Mouse (Mus musculus): ENCODE measurements around the gene Col4a1.

Gene Col4a1

GRCm38 (mm10) chr8:11265971-11266370, 46.7 kb downstream of the Col4a1 start:
- no peak for DNase-seq (ENCODE audit: low spot score)

GRCm38 (mm10) chr8:11263848-11264247, 48.8 kb downstream of the Col4a1 start:
- DNase-seq (ENCODE audit: low spot score): no peak

- DNase-seq (ENCODE audit: low spot score): peak; percentile 83
Measured at GRCm38 (mm10) chr8:11262031-11262735, 50.4 kb downstream of the Col4a1 start.

- DNase-seq (ENCODE audit: low spot score): peak; percentile 53
Measured at GRCm38 (mm10) chr8:11259832-11260615, 52.6 kb downstream of the Col4a1 start.

GRCm38 (mm10) chr8:11258517-11259136, 54.0 kb downstream of the Col4a1 start:
- DNase-seq (ENCODE audit: low spot score): peak; percentile 19

- DNase-seq (ENCODE audit: low spot score): peak; percentile 53
Measured at GRCm38 (mm10) chr8:11257079-11258017, 55.3 kb downstream of the Col4a1 start.

GRCm38 (mm10) chr8:11256405-11256804, 56.2 kb downstream of the Col4a1 start:
- DNase-seq (ENCODE audit: low spot score): no peak

- no peak for DNase-seq (ENCODE audit: low spot score)
Measured at GRCm38 (mm10) chr8:11255680-11256079, 56.9 kb downstream of the Col4a1 start.

- no peak for DNase-seq (ENCODE audit: low spot score)
Measured at GRCm38 (mm10) chr8:11254914-11255530, 57.6 kb downstream of the Col4a1 start.

GRCm38 (mm10) chr8:11254510-11254909, 58.1 kb downstream of the Col4a1 start:
- no peak for DNase-seq (ENCODE audit: low spot score)

GRCm38 (mm10) chr8:11253556-11253955, 59.1 kb downstream of the Col4a1 start:
- DNase-seq (ENCODE audit: low spot score): peak; percentile 82

- DNase-seq (ENCODE audit: low spot score): no peak
Measured at GRCm38 (mm10) chr8:11253041-11253440, 59.6 kb downstream of the Col4a1 start.

- DNase-seq (ENCODE audit: low spot score): no peak
Measured at GRCm38 (mm10) chr8:11252235-11252774, 60.3 kb downstream of the Col4a1 start.

- no peak for DNase-seq (ENCODE audit: low spot score)
Measured at GRCm38 (mm10) chr8:11250149-11250548, 62.5 kb downstream of the Col4a1 start.

- peak; percentile 89 for DNase-seq (ENCODE audit: low spot score)
Measured at GRCm38 (mm10) chr8:11249541-11250058, 63.0 kb downstream of the Col4a1 start.

- DNase-seq (ENCODE audit: low spot score): no peak
Measured at GRCm38 (mm10) chr8:11248712-11249111, 63.9 kb downstream of the Col4a1 start.

GRCm38 (mm10) chr8:11241488-11241887, 71.1 kb downstream of the Col4a1 start:
- no peak for DNase-seq (ENCODE audit: low spot score)

- no peak for DNase-seq (ENCODE audit: low spot score)
Measured at GRCm38 (mm10) chr8:11234879-11235210, 77.8 kb downstream of the Col4a1 start.

- DNase-seq (ENCODE audit: low spot score): no peak
Measured at GRCm38 (mm10) chr8:11234151-11234878, 78.3 kb downstream of the Col4a1 start.

- no peak for DNase-seq (ENCODE audit: low spot score)
Measured at GRCm38 (mm10) chr8:11233009-11233408, 79.6 kb downstream of the Col4a1 start.

All from adipocyte (in vitro differentiated cells).